Mouse (Mus musculus) heart, adult 18-20 months (tissue): Measurements from ENCODE around the gene Snd1. TPM values are rescaled to one million over a fixed set of nuclear protein-coding genes. Genes with fewer than 3 reads are reported as not detected.

Experiments used
- DNase-seq, 2 experiments: peaks; one replicate each; pipeline ENCODE4 v3.0.0; 2021 to 2022; ENCODE audit warnings: mixed read lengths in 1 of 2
- total RNA-seq, 2 experiments: library from RNA; stranded (reverse); gene quantifications; 2 replicates each; pipeline ENCODE4 v1.2.3; 2021

The Snd1 gene
- total RNA-seq, 2 experiments from 2014 or later = 68.7 to 73.5 TPM

DNA sequence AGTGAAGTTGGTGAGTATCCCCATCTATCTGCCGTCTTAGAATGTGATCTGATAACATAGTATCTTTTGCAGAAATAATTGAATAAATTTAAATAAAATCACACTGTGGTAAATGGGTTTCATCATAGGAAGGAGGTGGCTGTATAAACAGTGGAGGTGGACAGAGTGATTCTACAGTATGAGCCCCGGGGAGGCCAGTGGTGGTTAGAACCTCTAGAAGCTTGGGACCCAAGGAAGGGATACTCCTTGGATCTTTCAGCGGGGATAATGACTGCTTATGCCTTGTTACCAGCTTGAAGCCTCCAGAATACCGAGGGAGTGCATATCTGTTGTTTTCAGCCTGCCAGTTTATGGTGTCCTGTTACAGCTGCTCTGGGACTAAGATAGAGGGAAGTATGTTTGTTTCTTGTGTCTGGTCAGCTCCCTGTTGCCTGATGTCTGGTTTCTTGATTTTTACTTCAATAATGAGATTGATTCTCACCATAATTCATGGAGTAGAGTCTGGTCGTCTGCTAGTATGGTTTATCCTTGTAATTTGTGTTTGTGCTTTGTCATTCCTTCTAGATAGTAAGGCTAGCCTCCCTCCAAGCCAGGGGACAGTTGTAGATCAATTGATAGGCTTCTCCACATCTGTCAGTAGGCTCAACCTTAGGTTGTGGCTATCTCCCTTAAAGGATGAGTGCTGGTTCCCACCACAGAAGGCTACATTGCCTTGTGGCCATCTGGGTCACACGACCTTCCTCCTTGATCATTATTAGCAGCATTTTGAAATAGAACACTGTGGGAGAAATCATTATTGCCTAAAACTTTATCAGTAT, 160.8 kb downstream of the Snd1 start:
- no peak for DNase-seq

DNA sequence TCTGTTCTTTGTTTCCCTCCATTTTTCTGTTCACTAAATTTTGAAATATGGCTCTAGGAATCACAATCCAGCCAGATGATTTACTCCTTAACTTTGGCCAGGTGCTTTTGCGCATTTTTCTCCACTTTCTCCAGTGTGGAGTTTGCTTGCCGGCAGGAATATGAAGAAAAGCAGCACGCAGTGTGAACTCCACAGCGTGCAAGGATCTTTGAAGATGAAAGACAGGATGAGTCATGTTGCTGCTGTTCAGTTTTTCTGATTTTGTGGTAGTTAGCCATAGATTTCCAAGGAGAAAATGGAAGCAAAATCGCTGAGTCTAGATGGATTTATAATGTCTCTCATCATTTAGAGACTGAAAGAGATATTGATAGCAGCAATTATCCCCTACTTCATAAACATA, 165.1 kb downstream of the Snd1 start:
- DNase-seq = no peak

DNA sequence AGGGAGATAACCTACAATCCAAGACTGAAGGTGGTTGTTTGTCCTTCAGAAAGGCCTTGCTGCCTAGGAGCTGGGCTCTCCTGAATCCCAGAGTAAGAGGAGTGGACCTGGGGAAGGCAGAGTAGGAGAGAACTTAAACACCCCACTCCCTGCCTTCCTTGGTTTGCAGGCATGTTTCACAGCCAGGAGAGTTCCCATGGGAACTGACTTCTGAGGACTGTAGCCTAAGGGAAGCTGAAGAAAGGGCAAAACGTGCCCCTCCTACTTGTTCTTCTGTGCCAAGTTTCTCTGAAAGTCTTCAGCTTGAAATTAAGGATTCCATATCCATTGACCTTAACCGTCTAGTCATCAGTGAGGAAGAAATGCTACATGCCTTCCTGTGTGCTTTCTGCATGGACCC, 168.0 kb downstream of the Snd1 start:
- no peak for DNase-seq

GRCm38 (mm10) chr6:28645231-28645630, 170.3 kb downstream of the Snd1 start:
- no peak for DNase-seq

- DNase-seq = no peak
Measured at GRCm38 (mm10) chr6:28656511-28656910, 181.6 kb downstream of the Snd1 start.

- DNase-seq = no peak
Measured at GRCm38 (mm10) chr6:28663004-28663403, 188.1 kb downstream of the Snd1 start.

- no peak for DNase-seq
Measured at GRCm38 (mm10) chr6:28663670-28664069, 188.7 kb downstream of the Snd1 start.

GRCm38 (mm10) chr6:28664716-28665115, 189.8 kb downstream of the Snd1 start:
- DNase-seq = no peak

DNA sequence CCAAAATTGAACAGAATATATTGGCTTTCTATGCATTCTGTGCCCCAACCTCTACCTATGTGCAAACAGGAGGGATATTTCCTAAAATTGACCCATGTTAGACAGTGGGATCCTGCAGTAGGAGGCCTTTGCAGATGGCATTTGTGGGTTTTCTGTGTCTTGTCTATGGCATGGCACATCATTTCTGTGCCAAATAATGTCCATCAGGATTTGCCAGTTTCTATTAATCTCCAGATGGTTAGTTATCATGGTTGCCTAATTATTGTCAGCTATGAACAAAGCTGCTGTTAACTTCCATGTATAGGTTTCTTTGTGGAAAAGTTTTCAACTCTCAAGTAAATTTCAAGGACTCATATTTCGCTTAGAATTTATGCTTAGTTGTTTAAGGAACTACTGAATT, 192.6 kb downstream of the Snd1 start:
- no peak for DNase-seq

DNA sequence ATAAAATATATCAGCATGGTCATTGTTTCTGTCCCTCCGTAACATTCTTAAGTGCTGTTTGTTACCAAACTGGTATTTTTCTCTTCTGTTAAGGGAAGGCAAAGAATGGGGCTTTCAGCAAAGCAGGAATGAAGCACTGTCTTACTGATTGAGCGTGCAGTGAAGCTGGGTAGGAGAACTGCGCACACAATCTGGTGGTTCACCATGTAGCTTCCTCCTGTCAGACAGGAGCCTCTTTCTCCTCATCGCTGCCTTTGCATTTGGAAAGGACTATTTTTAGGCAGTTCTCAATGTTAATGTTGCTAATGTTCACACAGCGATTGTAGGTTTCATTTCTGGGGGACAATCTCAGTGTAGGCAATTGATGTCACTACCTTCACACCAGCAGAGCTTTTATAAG, 194.3 kb downstream of the Snd1 start:
- no peak for DNase-seq

DNA sequence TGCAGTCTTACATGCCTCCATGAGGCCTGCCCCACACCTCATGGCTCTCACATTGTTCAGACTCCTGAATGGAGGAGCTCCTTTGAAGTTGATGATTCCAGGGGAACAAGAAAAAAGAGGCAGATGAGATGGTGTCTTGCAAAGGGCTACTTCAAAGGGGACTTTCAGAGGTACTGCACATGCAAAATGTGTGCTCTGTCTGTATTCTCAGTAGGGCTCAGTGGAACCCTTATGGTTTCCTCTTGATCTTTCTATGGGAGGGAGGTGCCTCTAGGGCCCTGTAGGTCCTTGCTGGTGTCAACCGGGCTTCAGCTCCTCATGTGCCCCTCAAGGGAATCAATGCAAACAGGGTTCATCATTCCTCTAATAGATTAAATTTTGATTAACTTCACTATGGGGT, 197.4 kb downstream of the Snd1 start:
- DNase-seq = no peak

- no peak for DNase-seq
Measured at GRCm38 (mm10) chr6:28674686-28675085, 199.7 kb downstream of the Snd1 start.

DNA sequence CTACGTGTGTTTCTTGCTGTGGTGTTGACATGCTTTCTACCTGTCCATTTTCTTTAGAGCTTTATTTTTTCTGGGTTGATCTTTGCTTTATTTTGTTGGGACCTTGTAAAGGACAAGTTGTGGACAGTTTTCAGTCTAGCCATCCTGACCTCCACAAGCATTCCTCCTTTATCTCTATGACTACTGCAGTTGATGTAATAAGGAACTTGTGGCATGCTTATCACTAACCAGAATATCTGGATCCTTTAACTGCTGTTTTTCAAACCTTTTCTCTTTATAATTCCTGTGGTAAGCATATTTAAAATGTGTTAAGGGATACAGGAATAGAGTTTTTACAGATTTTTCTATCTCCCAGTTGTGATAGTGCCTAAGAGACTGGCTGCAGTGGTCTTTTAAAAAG, 204.0 kb downstream of the Snd1 start:
- DNase-seq = no peak

GRCm38 (mm10) chr6:28680537-28680936, 205.6 kb downstream of the Snd1 start:
- peak; percentile 51 to 63 for DNase-seq

GRCm38 (mm10) chr6:28681521-28682457, 206.8 kb downstream of the Snd1 start:
- no peak for DNase-seq

DNA sequence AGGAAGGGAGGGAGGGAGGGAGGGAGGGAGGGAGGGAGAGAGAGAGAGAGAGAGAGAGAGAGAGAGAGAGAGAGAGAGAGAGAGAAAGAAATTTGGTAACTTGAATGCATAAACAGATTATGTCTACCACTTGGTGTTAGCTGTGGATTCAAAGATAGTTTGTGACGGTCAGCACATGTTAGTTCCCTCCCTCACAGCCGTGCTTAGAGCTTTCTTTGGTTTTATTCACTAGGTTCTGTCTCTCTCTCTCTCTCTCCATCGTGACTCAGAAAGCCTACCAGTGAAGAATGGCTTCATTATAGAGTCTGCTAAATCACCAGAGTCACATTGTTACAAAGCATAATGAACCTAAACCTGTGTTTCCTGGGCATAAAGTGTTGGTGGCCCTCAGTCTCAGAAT, 210.1 kb downstream of the Snd1 start:
- DNase-seq = no peak

- no peak for DNase-seq
Measured at GRCm38 (mm10) chr6:28685745-28686144, 210.8 kb downstream of the Snd1 start.

DNA sequence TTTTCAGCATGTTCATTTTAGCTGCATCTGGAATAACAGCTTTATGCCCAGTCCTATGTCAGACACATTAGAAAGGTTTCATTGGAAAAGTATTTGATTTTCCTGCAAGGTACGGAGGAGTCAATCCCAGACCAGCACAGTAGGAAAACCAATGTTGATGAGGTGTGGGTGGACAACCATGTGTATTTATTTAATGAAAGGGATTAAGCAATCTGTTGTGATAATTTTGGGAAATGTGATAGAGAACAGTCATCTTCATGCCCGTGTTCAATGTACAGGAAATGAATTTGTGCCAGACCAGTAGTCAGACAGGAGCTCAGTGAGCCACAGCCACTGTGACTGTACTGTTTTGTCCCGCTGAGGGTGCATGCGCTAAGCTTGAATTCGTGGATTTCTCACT, 212.8 kb downstream of the Snd1 start:
- no peak for DNase-seq

- no peak for DNase-seq
Measured at GRCm38 (mm10) chr6:28692659-28693058, 217.7 kb downstream of the Snd1 start.

DNA sequence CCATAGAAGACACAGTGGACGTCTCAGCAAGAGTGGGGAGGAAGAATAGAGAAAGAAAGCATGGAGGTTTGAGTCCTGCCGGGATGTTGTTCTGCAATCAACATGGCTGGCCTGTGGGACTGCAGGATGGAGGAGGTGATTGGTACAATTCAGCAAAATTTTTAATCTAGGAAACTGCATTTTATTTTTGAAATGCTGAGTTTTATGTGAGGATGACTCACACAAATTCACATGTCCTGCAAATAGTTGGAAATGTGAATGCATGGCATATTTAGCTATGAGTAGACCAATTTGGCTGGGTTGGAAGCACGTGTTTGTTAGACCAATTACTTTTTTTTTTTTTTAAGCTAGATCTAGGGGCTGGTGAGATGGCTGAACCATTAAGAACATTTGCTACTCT, 222.3 kb downstream of the Snd1 start:
- no peak for DNase-seq

GRCm38 (mm10) chr6:28704612-28705011, 229.7 kb downstream of the Snd1 start:
- no peak for DNase-seq

DNA sequence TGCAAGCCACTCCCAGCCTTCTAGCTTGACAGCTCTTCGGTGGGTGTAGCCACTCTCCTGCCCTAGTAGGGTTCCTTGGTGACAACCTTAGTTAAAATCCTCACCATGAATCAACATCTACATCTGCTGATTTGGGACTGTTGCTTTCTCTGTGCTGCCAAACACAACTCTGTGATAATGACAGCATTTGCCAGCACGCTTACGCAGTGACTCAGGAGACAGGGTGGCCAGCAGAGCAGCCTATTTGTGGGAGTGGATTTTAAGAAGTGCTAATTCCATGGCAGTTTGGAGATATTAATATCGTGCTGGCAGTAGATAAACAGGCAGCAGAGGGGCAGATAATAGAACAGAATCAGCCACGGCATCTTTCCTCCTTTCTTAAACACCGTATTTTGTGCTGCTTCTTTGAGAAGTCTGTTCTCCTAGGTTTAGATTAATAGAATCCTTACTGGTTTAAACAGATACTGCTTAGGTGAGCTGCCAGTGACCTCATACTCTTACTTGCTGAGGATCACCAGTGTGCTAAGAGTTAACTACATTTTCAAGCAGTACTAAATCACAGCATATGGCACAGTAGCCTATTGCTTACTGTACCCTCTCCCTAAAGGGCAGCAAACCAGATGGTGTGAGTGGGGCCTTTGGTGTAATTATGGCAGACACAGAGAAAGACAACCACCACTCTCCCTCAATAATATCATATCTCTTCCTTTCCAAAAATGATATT, 230.6 kb downstream of the Snd1 start:
- DNase-seq = peak; percentile 35 to 48
